Mouse (Mus musculus) heart, embryonic 14.5 days (tissue): ENCODE results near the gene Tlnrd1. TPM values are rescaled to one million over a fixed set of nuclear protein-coding genes. Genes with fewer than 3 reads are reported as not detected.

ENCODE experiments used
- polyA plus RNA-seq: library from polyadenylated mRNA; unstranded; fragments of >200 nt; fragmentation: Nextera tagmentation; extraction: Ambion mirVana; gene quantifications from 2 replicates; pipeline ENCODE4 v1.2.1, GENCODE M21; 2014

Gene Tlnrd1
- polyA plus RNA-seq, 1 experiment from 2014 or later, result 14.5 TPM

Other genes with a start within 250 kb of the Tlnrd1 start
- gene Il16, start 138.6 kb downstream of the Tlnrd1 start, polyA plus RNA-seq, result 3.2 and 4.4 TPM in 2 replicates
- gene Cfap161, start 89.4 kb downstream of the Tlnrd1 start, polyA plus RNA-seq, result 3.3 TPM in 2 replicates
- 63.5 and 71.5 TPM in 2 replicates for gene Mesd, start 161 bp upstream of the Tlnrd1 start, polyA plus RNA-seq
- 0.51 and 0.89 TPM in 2 replicates for gene Cemip, start 202.2 kb upstream of the Tlnrd1 start, polyA plus RNA-seq